Mouse (Mus musculus) neural tube, embryonic 15.5 days (tissue): ENCODE data around the gene Wdr93. TPM values are rescaled to one million over a fixed set of nuclear protein-coding genes. Genes with fewer than 3 reads are reported as not detected.

Experiments used
- ATAC-seq: fragments of 200-750 bp; cut with Nextera tagmentation; 2 replicates; pipeline ENCODE4 v1.8.0; 2017; ENCODE audit warnings: mild to moderate bottlenecking, moderate TSS enrichment, moderate library complexity; ENCODE audit not compliant: low FRiP score
- H3K27ac ChIP-seq: fragments of 300-500 bp; sonication (generic); replicated peaks from 2 replicates; pipeline ENCODE4 v1.5.1; 2015; ENCODE audit warnings: mild to moderate bottlenecking, inconsistent platforms
- H3K27me3 ChIP-seq: fragments of 300-500 bp; sonication (generic); replicated peaks from 2 replicates; pipeline ENCODE4 v1.6.1; 2015; ENCODE audit warnings: inconsistent platforms
- H3K36me3 ChIP-seq: fragments of 300-500 bp; sonication (generic); 2 replicates; pipeline ENCODE4 v1.6.1; 2015; ENCODE audit warnings: inconsistent platforms
- H3K4me1 ChIP-seq: fragments of 300-500 bp; sonication (generic); 2 replicates; pipeline ENCODE4 v1.6.1; 2015; ENCODE audit warnings: inconsistent platforms
- H3K4me2 ChIP-seq: fragments of 300-500 bp; sonication (generic); 2 replicates; pipeline ENCODE4 v1.6.1; 2015; ENCODE audit warnings: inconsistent platforms, mild to moderate bottlenecking, moderate library complexity
- H3K4me3 ChIP-seq: fragments of 300-500 bp; sonication (generic); replicated peaks from 2 replicates; pipeline ENCODE4 v1.5.1; 2015; ENCODE audit warnings: mild to moderate bottlenecking, inconsistent platforms
- H3K9ac ChIP-seq: fragments of 300-500 bp; sonication (generic); replicated peaks from 2 replicates; pipeline ENCODE4 v1.6.1; 2015; ENCODE audit warnings: mild to moderate bottlenecking, inconsistent platforms
- H3K9me3 ChIP-seq: fragments of 300-500 bp; sonication (generic); replicated peaks from 2 replicates; pipeline ENCODE4 v1.6.1; 2016; ENCODE audit warnings: inconsistent platforms
- WGBS: fragments of 180-500 bp; shearing (Covaris S2); methylation state at CpG from one replicate; pipeline ENCODE4 v1.1.7; 2015; ENCODE audit warnings: mixed read lengths; 5-methylcytosine and 5-hydroxymethylcytosine counted together
- polyA plus RNA-seq: library from polyadenylated mRNA; unstranded; fragments of >200 nt; fragmentation: Nextera tagmentation; extraction: Ambion mirVana; gene quantifications from 2 replicates; pipeline ENCODE4 v1.2.1, GENCODE M21; 2015

Wdr93 gene
- polyA plus RNA-seq, 1 experiment from 2014 or later = 0.19 TPM

- Histone ChIP-seq H3K36me3 (no peaks in the 10 kb centered on the region), H3K9me3 (no peaks in the 10 kb centered on the region), H3K4me2 (no peak overlapping the region), H3K27ac (no peak overlapping the region), H3K4me3 (no peak overlapping the region), H3K27me3 (no peaks in the 10 kb centered on the region), H3K9ac (no peak overlapping the region), H3K4me1 (no peaks in the 10 kb centered on the region)
- ATAC-seq = no peak; the same call in 1 of the 2 replicates
- 92% methylated on average over 6 of the region's 6 CpGs for WGBS
Observed at GRCm38 (mm10) chr7:79835196-79835595, 92.2 kb downstream of the Wdr93 start.

Other genes starting within 250 kb of the Wdr93 start
- gene Rhcg, start 125.5 kb upstream of the Wdr93 start, polyA plus RNA-seq = 5.4 and 6.5 TPM in 2 replicates
- 1.4 and 3.2 TPM in 2 replicates for gene Ticrr, start 83.0 kb upstream of the Wdr93 start, polyA plus RNA-seq
- 1.6 and 1.9 TPM in 2 replicates for gene Kif7, start 27.4 kb upstream of the Wdr93 start, polyA plus RNA-seq
- 0.05 TPM in 1 of 2 replicates, not detected in the other for gene Plin1, start 10.3 kb upstream of the Wdr93 start, polyA plus RNA-seq
- 11.7 and 12.7 TPM in 2 replicates for gene Pex11a, start within 50 bp of the Wdr93 start, polyA plus RNA-seq
- gene Mesp1, start 50.6 kb downstream of the Wdr93 start, polyA plus RNA-seq = not detected in 2 replicates
- 1.2 and 1.6 TPM in 2 replicates for gene Mesp2, start 67.6 kb downstream of the Wdr93 start, polyA plus RNA-seq
- gene Anpep, start 117.9 kb downstream of the Wdr93 start, polyA plus RNA-seq = 6.2 and 10.4 TPM in 2 replicates
- gene Ap3s2, start 177.5 kb downstream of the Wdr93 start, polyA plus RNA-seq = 42.8 and 48.4 TPM in 2 replicates
- 19.8 and 22.2 TPM in 2 replicates for gene Arpin, start 192.2 kb downstream of the Wdr93 start, polyA plus RNA-seq